Mouse (Mus musculus) lung, adult 2 months (tissue): Measurements from ENCODE around the gene Bysl. TPM values are rescaled to one million over a fixed set of nuclear protein-coding genes. Genes with fewer than 3 reads are reported as not detected.

Experiments
- DNase-seq: peaks from one replicate; pipeline ENCODE4 v3.0.0; 2022
- H3K4me1 ChIP-seq: fragments of 200-500 bp; 2 replicates; pipeline ENCODE4 v1.6.1; 2011; ENCODE audit warnings: low read length; ENCODE audit not compliant: control insufficient read depth, insufficient read depth
- H3K4me3 ChIP-seq: fragments of 200-500 bp; replicated peaks from 2 replicates; pipeline ENCODE3; 2011; ENCODE audit warnings: low read depth, mild to moderate bottlenecking, control low read depth, low read length; ENCODE audit errors: extremely low read depth
- CTCF ChIP-seq: fragments of 200-500 bp; IDR thresholded peaks from 2 replicates; pipeline ENCODE4 v1.5.1; 2011; ENCODE audit warnings: mild to moderate bottlenecking, low read length, control low read depth; ENCODE audit not compliant: insufficient read depth
- POLR2A ChIP-seq: fragments of 200-500 bp; IDR thresholded peaks from 2 replicates; pipeline ENCODE4 v1.6.1; 2011; ENCODE audit warnings: low read depth, mild to moderate bottlenecking, control low read depth, low read length, borderline replicate concordance; ENCODE audit errors: extremely low read depth
- WGBS: fragments of 180-500 bp; shearing (Covaris S2); methylation state at CpG from one replicate; pipeline ENCODE4 v1.1.7; 2018; 5-methylcytosine and 5-hydroxymethylcytosine counted together
- polyA plus RNA-seq: library from polyadenylated mRNA; depleted of rRNA; stranded (reverse); fragments of >200 nt; gene quantifications from 2 replicates; pipeline ENCODE4 v1.2.3, GENCODE M21; 2012

Gene Bysl
- polyA plus RNA-seq, 1 experiment: 9.8 TPM

DNA sequence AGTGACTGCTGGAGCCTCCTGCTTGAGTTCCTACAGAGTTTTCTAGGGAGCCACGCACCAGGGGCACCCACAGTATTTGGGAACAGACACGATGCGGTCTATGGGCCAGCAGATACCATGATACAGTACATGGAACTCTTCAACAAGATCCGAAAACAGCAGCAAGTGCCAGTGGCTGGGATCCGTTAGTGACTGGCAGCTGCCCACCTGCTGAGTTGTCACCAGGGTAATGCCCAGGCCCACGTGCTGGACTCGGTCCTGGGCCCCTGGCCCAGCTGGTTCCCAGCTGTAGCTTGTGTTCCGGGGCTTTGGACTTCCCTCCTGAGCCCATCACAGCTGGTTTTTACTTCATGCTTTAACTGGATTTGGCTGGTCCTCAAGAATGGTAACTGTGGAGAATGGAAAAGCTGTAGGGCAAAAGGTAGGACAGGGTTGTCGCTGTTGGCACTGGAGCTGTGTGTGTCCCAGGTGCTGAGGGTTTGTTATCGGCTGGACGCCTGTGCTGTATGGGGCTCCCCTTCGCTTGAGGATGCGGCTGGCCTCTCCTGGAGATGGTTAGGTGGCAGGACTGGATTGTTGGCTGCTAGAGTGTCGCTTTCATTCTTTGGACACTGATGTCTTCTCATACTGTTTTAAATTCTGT lies 11.7 kb upstream of the Bysl start:
- H3K4me3 ChIP-seq: no peak overlapping the region
- no peak for DNase-seq
- 93% methylated on average over 14 of the region's 14 CpGs for WGBS
- no peaks in the 10 kb centered on the region for H3K4me1 ChIP-seq
- no peak for TF ChIP-seq POLR2A
- TF ChIP-seq CTCF: no peak

DNA sequence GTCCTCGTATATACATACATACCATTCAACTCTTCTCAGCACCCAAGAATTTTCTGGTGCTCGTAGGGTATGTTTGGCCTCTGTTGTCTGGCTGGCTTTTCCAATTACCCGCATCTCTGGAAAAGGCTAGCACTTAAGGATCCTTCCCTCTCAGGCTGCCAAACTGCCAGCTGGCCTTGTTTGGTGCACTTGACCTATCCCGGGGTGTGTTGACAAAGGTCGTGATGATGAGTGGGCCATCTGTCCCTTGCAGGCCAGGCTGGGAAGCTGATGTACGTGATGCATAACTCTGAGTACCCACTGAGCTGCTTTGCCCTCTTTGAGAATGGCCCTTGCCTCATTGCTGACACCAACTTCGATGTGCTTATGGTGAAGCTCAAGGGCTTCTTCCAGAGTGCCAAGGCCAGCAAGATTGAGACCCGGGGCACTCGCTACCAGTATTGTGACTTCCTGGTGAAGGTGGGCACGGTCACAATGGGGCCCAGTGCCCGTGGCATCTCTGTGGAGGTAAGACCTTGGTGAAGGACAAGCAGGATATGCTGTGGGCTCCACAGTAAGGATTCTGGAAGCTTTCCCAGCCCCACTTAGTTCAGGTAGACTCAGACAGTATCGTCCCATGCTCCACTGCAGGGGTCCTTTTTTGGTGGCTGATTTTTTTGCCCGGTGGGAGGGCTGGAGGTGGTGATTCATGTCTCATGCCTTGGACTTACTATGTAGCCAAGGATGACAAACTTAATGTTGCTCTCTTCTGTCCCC lies 7.4 kb upstream of the Bysl start:
- no peak overlapping the region for H3K4me3 ChIP-seq
- H3K4me1 ChIP-seq: no peaks in the 10 kb centered on the region
- no peak for DNase-seq
- WGBS: 85% methylated on average over 13 of the region's 13 CpGs
- TF ChIP-seq CTCF (no peak), POLR2A (no peak)

DNA sequence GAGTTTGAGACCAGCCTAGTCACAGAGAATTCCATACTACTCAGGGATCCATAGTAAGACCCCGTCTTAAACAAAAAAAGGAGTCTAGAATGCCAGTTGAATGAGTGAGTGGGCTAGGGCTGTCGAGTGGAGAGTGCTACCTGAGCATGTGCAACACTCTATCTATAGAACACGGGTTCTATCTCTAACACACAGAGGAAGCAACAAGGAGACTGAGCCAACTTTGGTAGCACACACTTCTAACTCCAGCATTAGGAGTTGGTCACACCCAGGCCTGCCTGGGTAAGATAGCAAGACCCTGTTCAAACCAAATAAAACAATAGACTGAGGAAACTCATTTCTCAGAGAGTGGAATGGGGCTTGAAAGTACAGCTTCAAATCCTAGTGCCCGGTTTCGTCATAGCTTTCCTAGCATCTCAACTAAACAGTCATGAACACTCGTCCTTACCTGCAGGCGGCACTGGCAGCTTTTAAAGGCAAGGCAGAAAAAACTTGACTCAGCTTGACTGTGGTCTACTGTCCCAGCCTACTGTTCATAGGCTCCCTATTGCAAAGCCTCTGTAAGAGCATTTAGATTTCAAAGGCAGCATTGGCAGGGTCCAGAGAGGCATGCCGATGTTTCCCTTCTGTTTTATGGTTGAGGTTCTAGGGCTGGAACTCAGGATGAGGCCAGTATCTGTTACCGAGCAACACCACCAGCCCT lies 6.5 kb upstream of the Bysl start:
- no peak for TF ChIP-seq POLR2A
- TF ChIP-seq CTCF: no peak
- Histone ChIP-seq H3K4me3 (no peak overlapping the region), H3K4me1 (no peaks in the 10 kb centered on the region)
- 87% methylated on average over 9 of the region's 9 CpGs for WGBS
- no peak for DNase-seq

DNA sequence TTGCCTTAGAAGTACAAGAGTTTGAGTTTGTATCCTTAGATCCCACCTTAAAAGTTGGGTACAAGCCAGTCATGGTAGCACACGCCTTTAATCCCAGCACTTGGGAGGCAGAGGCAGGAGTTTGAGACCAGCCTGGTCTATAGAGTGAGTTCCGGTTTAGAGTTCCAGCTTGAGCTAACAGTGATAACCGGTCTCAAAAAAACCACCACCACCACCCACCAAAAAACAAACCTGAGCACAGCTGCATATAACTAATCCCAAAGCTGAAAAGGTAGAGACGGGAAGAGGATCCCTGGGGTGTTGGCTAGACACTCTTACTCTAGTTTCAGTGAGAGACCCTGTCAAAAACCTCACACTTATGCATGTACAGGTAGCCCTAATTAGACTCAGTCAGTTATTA lies 5.4 kb upstream of the Bysl start:
- Histone ChIP-seq H3K4me3 (no peak overlapping the region), H3K4me1 (peaks cover 3% of the 10 kb centered on the region; the same call in 1 of the 2 replicates)
- DNase-seq: no peak
- WGBS: 96% methylated on average over 4 of the region's 4 CpGs
- no peak for TF ChIP-seq CTCF
- TF ChIP-seq POLR2A: no peak

DNA sequence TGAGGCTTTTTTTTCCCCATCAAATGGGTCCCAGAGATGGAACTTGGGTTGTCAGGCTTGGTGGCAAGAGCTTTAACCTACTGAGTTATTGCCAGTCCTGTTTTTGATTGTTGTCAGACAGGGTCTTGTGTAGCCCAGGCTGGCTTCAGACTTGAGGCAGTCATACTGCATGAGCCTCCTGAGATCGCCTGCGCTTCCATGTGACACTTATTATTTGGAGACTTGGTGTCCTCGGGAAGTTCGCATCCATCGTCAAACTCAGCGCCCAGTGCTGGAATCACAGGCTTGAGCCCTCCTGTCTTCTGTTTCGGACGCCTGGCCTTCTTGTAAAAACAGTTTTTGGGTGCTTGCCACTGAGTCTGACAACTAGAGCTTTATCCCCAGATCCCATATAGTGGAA lies 4.8 kb upstream of the Bysl start:
- 90% methylated on average over 8 of the region's 8 CpGs for WGBS
- H3K4me3 ChIP-seq: no peak overlapping the region
- TF ChIP-seq POLR2A (no peak), CTCF (no peak)
- H3K4me1 ChIP-seq: peaks cover 3% of the 10 kb centered on the region; the same call in 1 of the 2 replicates
- DNase-seq: no peak

DNA sequence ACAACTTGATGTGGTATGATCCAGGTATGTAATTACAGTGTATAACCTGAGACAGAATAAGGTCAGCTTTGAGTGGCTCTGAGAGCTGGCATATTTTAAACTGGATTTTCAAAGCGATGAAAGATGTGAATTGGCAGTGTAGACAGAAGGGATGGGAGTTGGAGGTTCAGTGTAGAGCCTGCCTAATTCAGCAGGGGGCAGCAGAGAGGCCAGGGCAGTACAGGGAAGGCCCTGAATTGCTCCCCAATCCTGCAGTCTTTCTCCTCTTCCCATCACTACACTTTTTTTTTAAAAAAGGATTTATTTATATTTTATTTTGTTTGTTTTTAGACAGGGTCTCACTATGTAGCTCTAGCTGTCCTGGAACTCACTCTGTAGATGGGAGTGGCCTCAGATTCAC lies 2.7 kb upstream of the Bysl start:
- peak; percentile 34 for DNase-seq
- H3K4me1 ChIP-seq: peaks cover 6% of the 10 kb centered on the region
- H3K4me3 ChIP-seq: no peak overlapping the region
- 74% methylated on average over 1 of the region's 1 CpGs for WGBS
- TF ChIP-seq POLR2A (no peak), CTCF (peak; percentile 76)

DNA sequence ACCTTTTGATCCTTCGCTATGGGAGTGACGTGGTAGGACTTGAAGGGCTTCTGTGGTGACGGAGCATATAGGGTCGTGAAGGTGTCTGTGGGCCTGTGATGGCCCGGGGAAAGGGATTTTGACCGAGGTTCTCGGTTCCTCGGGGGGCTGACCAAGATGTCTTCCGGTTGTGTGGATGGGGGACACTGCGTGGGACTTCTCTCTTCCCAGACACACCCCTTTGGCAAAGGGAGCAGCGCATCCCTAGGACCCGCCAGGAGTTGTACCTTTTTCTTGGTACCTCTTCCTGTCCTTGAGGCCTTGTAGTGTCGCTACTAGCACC lies 330 bp upstream of the Bysl start:
- no peak for TF ChIP-seq POLR2A
- TF ChIP-seq CTCF: no peak
- 1% methylated on average over 13 of the region's 13 CpGs for WGBS
- Histone ChIP-seq H3K4me3 (peak overlapping the region; percentile 99), H3K4me1 (peaks cover 6% of the 10 kb centered on the region)
- no peak for DNase-seq

DNA sequence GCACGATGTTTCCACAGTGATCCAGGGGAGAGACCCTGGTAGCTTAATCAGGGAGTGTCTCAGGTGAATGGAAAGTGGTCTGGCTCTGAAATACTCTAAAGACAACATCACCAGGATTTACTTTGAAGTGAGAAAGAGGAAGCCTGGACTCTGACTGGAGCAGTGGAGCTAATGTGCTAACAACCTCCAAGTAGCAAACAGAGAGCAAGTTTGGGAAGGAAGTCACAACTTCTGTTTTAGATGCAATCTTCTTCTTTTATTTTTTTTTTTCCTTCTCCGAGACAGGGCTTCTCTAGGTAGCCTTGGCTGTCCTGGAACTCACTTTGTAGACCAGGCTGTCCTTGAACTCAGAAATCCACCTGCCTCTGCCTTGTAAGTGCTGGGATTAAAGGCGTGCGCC lies 2.1 kb downstream of the Bysl start:
- DNase-seq: no peak
- TF ChIP-seq CTCF: no peak
- no peak for TF ChIP-seq POLR2A
- Histone ChIP-seq H3K4me3 (no peak overlapping the region), H3K4me1 (peaks cover 6% of the 10 kb centered on the region)
- 87% methylated on average over 4 of the region's 4 CpGs for WGBS

DNA sequence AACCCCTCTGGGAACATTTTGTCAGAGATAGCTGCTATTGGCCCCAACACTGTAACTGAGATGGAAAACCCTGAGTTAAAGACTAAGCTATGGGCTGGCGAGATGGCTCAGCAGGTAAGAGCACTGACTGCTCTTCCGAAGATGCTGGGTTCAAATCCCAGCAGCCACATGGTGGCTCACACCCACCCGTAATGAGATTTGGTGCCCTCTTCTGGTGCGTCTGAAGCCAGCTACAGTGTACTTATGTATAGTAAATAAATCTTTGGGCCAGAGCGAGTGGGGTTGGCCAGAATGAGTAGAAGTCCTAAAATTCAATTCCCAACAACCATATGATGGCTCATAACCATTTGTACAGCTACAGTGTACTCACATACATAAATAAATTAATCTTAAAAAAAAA lies 5.1 kb downstream of the Bysl start:
- no peak overlapping the region for H3K4me3 ChIP-seq
- peak; percentile 30 for TF ChIP-seq CTCF
- no peak for TF ChIP-seq POLR2A
- H3K4me1 ChIP-seq: peaks cover 2% of the 10 kb centered on the region; the same call in 1 of the 2 replicates
- WGBS: 59% methylated on average over 5 of the region's 5 CpGs
- no peak for DNase-seq
